Mouse (Mus musculus): ENCODE measurements around the gene Slc30a5.

DNA sequence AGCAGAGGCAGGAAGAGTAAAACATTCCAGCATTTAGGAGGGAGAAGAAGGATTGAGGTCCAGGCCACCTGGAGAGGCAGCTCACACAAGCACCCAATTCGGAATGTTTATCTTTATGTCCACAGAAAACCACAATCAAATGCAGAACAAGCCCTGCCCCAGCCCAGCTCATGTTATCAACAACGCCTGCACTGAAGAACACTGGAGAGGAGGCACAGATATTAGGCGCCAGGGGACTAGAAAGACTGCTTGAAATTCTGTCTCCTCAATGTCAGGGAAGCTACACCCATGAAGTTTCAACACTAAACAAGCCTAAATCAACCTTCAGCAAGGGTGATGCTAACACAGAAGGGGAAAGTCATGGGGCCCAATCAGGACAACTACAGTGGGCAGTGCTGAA, 55.7 kb downstream of the Slc30a5 start:
- TF ChIP-seq CTCF (IDR thresholded peaks at IDR 0.05; ENCODE audit: control insufficient read depth, insufficient read depth, low read length) (no peak), POLR2A (IDR thresholded peaks at IDR 0.05; ENCODE audit: borderline replicate concordance, control insufficient read depth, low read depth, low read length) (no peak)
